Mouse (Mus musculus) kidney, adult 2 months (tissue): ENCODE data around the gene Itga3.

Source experiments
- CTCF ChIP-seq: fragments of 200-500 bp; conservative IDR thresholded peaks from 2 replicates; pipeline ENCODE4 v1.5.1; 2011; ENCODE audit warnings: low read depth, mild to moderate bottlenecking, control low read depth, low read length, moderate library complexity, mixed read lengths; ENCODE audit not compliant: insufficient read depth, insufficient read length
- POLR2A ChIP-seq: fragments of 200-500 bp; IDR thresholded peaks from one replicate; pipeline ENCODE4 v1.6.1; 2011; ENCODE audit warnings: low read depth, low read length, control low read depth

- TF ChIP-seq CTCF, result no peak
- no peak for TF ChIP-seq POLR2A
These were observed 1.4 kb upstream of the Itga3 start for GRCm38 (mm10) chr11:95077956-95078355.
